Mouse (Mus musculus): ENCODE measurements around the gene BC028528.
A peak's percentile ranks its signal among the peaks of the same experiment; 100 is the strongest.
"Not testable (repeated sequence)": the region's sequence is repeated elsewhere in the genome, so short reads cannot be mapped to it uniquely, and the experiment has no call there.

BC028528 gene

GRCm38 (mm10) chr3:95891211-95892065 lies at the start of gene BC028528:
Gene BC028528 (minus strand): TSS chr3:95892005.
- DNase-seq (ENCODE audit: low spot score): no peak

- DNase-seq (ENCODE audit: low spot score): no peak
Measured at GRCm38 (mm10) chr3:95938835-95939234, 47.0 kb upstream of the BC028528 start.

- no peak for DNase-seq (ENCODE audit: low spot score)
Measured at GRCm38 (mm10) chr3:95938217-95938616, 46.4 kb upstream of the BC028528 start.

- no peak for DNase-seq (ENCODE audit: low spot score)
Measured at GRCm38 (mm10) chr3:95934448-95934847, 42.6 kb upstream of the BC028528 start.

- DNase-seq (ENCODE audit: low spot score): no peak
Measured at GRCm38 (mm10) chr3:95933111-95933750, 41.4 kb upstream of the BC028528 start.

- no peak for DNase-seq (ENCODE audit: low spot score)
Measured at GRCm38 (mm10) chr3:95932566-95932965, 40.8 kb upstream of the BC028528 start.

GRCm38 (mm10) chr3:95932157-95932556 lies 40.4 kb upstream of the BC028528 start:
- no peak for DNase-seq (ENCODE audit: low spot score)

- DNase-seq (ENCODE audit: low spot score): no peak
Measured at GRCm38 (mm10) chr3:95931471-95931870, 39.7 kb upstream of the BC028528 start.

GRCm38 (mm10) chr3:95930471-95930789 lies 38.6 kb upstream of the BC028528 start:
- DNase-seq (ENCODE audit: low spot score): no peak

GRCm38 (mm10) chr3:95929581-95930470 lies 38.0 kb upstream of the BC028528 start:
- DNase-seq (ENCODE audit: low spot score): peak; percentile 56

GRCm38 (mm10) chr3:95928658-95929503 lies 37.1 kb upstream of the BC028528 start, which contains the start of gene Anp32e:
Gene Anp32e (plus strand): TSS chr3:95929246.
- DNase-seq (ENCODE audit: low spot score): peak; percentile 98

GRCm38 (mm10) chr3:95928261-95928657 lies 36.5 kb upstream of the BC028528 start:
- no peak for DNase-seq (ENCODE audit: low spot score)

GRCm38 (mm10) chr3:95925087-95925486 lies 33.3 kb upstream of the BC028528 start:
- DNase-seq (ENCODE audit: low spot score): no peak

GRCm38 (mm10) chr3:95924185-95924584 lies 32.4 kb upstream of the BC028528 start:
- DNase-seq (ENCODE audit: low spot score): no peak

- not testable (repeated sequence) for DNase-seq (ENCODE audit: low spot score)
Measured at GRCm38 (mm10) chr3:95923429-95923828, 31.6 kb upstream of the BC028528 start.

GRCm38 (mm10) chr3:95920532-95920931 lies 28.7 kb upstream of the BC028528 start:
- DNase-seq (ENCODE audit: low spot score): not testable (repeated sequence)

- no peak for DNase-seq (ENCODE audit: low spot score)
Measured at GRCm38 (mm10) chr3:95916760-95917159, 25.0 kb upstream of the BC028528 start.

GRCm38 (mm10) chr3:95914706-95915105 lies 22.9 kb upstream of the BC028528 start:
- no peak for DNase-seq (ENCODE audit: low spot score)

GRCm38 (mm10) chr3:95907613-95908012 lies 15.8 kb upstream of the BC028528 start:
- DNase-seq (ENCODE audit: low spot score): no peak

GRCm38 (mm10) chr3:95906860-95907259 lies 15.1 kb upstream of the BC028528 start:
- DNase-seq (ENCODE audit: low spot score): no peak

- no peak for DNase-seq (ENCODE audit: low spot score)
Measured at GRCm38 (mm10) chr3:95905940-95906492, 14.2 kb upstream of the BC028528 start.
